Mouse (Mus musculus): ENCODE results near the gene Ece1. TPM values are rescaled to one million over a fixed set of nuclear protein-coding genes. Genes with fewer than 3 reads are reported as not detected.
A peak's percentile ranks its signal among the peaks of the same experiment; 100 is the strongest.

The Ece1 gene
- polyA plus RNA-seq, 1 experiment from 2014 or later = 20.1 TPM

GRCm38 (mm10) chr4:137941131-137941844 lies 79.3 kb downstream of the Ece1 start:
- 0 out of 2 replicates have a peak, but pooled peaks cover 3% of the 10 kb centered on the region for H3K9me3 ChIP-seq (replicated peaks)
- no peak overlapping the region for H3K4me3 ChIP-seq
- 92% methylated on average over 12 of the region's 12 CpGs for WGBS
- peaks cover 43% of the 10 kb centered on the region for H3K36me3 ChIP-seq
- H3K4me1 ChIP-seq = peaks cover 28% of the 10 kb centered on the region
- ATAC-seq (ENCODE audit: low FRiP score) = no peak
- H3K27ac ChIP-seq = no peak overlapping the region; the same call in 1 of the 2 replicates
- H3K4me2 ChIP-seq (replicated peaks) = no peak overlapping the region
- 0 out of 2 replicates have a peak overlapping the region, but pooled peaks have one; percentile 15 for H3K9ac ChIP-seq
- H3K27me3 ChIP-seq = no peaks in the 10 kb centered on the region

- no peaks in the 10 kb centered on the region for H3K27me3 ChIP-seq
- ATAC-seq (ENCODE audit: low FRiP score) = no peak
- peaks cover 28% of the 10 kb centered on the region for H3K4me1 ChIP-seq
- peak overlapping the region; percentile 41 for H3K27ac ChIP-seq
- 0 out of 2 replicates have a peak overlapping the region, but pooled peaks have one; percentile 15 for H3K9ac ChIP-seq
- 61% methylated on average over 17 of the region's 17 CpGs for WGBS
- H3K36me3 ChIP-seq = peaks cover 35% of the 10 kb centered on the region
- no peak overlapping the region for H3K4me2 ChIP-seq (replicated peaks)
- no peak overlapping the region for H3K4me3 ChIP-seq
- 0 out of 2 replicates have a peak, but pooled peaks cover 3% of the 10 kb centered on the region for H3K9me3 ChIP-seq (replicated peaks)
Measured at GRCm38 (mm10) chr4:137941871-137942781, 80.1 kb downstream of the Ece1 start.

- Histone ChIP-seq H3K4me3 (no peak overlapping the region), H3K4me2 (replicated peaks) (no peak overlapping the region), H3K27ac (peak overlapping the region; percentile 40; the same call in 1 of the 2 replicates), H3K9me3 (replicated peaks) (0 out of 2 replicates have a peak, but pooled peaks cover 3% of the 10 kb centered on the region), H3K27me3 (no peaks in the 10 kb centered on the region), H3K9ac (no peak overlapping the region), H3K4me1 (peaks cover 28% of the 10 kb centered on the region), H3K36me3 (peaks cover 27% of the 10 kb centered on the region)
- 48% methylated on average over 9 of the region's 9 CpGs for WGBS
- ATAC-seq (ENCODE audit: low FRiP score) = no peak
Measured at GRCm38 (mm10) chr4:137942782-137943486, 80.9 kb downstream of the Ece1 start.

- Histone ChIP-seq H3K4me3 (no peak overlapping the region), H3K27me3 (no peaks in the 10 kb centered on the region), H3K36me3 (peaks cover 23% of the 10 kb centered on the region), H3K4me1 (peaks cover 28% of the 10 kb centered on the region), H3K4me2 (replicated peaks) (no peak overlapping the region), H3K27ac (no peak overlapping the region), H3K9me3 (replicated peaks) (0 out of 2 replicates have a peak, but pooled peaks cover 3% of the 10 kb centered on the region), H3K9ac (no peak overlapping the region)
- 89% methylated on average over 10 of the region's 10 CpGs for WGBS
- ATAC-seq (ENCODE audit: low FRiP score) = no peak
Measured at GRCm38 (mm10) chr4:137943540-137943939, 81.5 kb downstream of the Ece1 start.

- Histone ChIP-seq H3K27ac (no peak overlapping the region), H3K4me2 (replicated peaks) (no peak overlapping the region), H3K9ac (no peak overlapping the region), H3K36me3 (peaks cover 36% of the 10 kb centered on the region), H3K27me3 (no peaks in the 10 kb centered on the region), H3K9me3 (replicated peaks) (0 out of 2 replicates have a peak, but pooled peaks cover 3% of the 10 kb centered on the region), H3K4me1 (peaks cover 20% of the 10 kb centered on the region), H3K4me3 (no peak overlapping the region)
- ATAC-seq (ENCODE audit: low FRiP score) = no peak
- 68% methylated on average over 4 of the region's 4 CpGs for WGBS
Measured at GRCm38 (mm10) chr4:137945376-137945775, 83.3 kb downstream of the Ece1 start.

- no peaks in the 10 kb centered on the region for H3K27me3 ChIP-seq
- peaks cover 35% of the 10 kb centered on the region for H3K36me3 ChIP-seq
- ATAC-seq (ENCODE audit: low FRiP score) = no peak
- H3K4me3 ChIP-seq = no peak overlapping the region
- WGBS = 93% methylated on average over 8 of the region's 11 CpGs
- no peak overlapping the region for H3K27ac ChIP-seq
- peaks cover 18% of the 10 kb centered on the region for H3K4me1 ChIP-seq
- no peak overlapping the region for H3K4me2 ChIP-seq (replicated peaks)
- H3K9ac ChIP-seq = no peak overlapping the region
- H3K9me3 ChIP-seq (replicated peaks) = 0 out of 2 replicates have a peak, but pooled peaks cover 3% of the 10 kb centered on the region
Measured at GRCm38 (mm10) chr4:137946419-137946818, 84.4 kb downstream of the Ece1 start.

GRCm38 (mm10) chr4:137952840-137953239 lies 90.8 kb downstream of the Ece1 start:
- H3K27me3 ChIP-seq = no peaks in the 10 kb centered on the region
- ATAC-seq (ENCODE audit: low FRiP score) = no peak
- peaks cover 59% of the 10 kb centered on the region for H3K36me3 ChIP-seq
- no peak overlapping the region for H3K4me2 ChIP-seq (replicated peaks)
- H3K27ac ChIP-seq = no peak overlapping the region
- no peak overlapping the region for H3K4me3 ChIP-seq
- no peaks in the 10 kb centered on the region for H3K9me3 ChIP-seq (replicated peaks)
- H3K9ac ChIP-seq = no peak overlapping the region
- H3K4me1 ChIP-seq = no peaks in the 10 kb centered on the region
- 32% methylated on average over 4 of the region's 4 CpGs for WGBS

- Histone ChIP-seq H3K9me3 (replicated peaks) (no peaks in the 10 kb centered on the region), H3K4me2 (replicated peaks) (no peak overlapping the region), H3K4me3 (no peak overlapping the region), H3K36me3 (peaks cover 63% of the 10 kb centered on the region), H3K9ac (no peak overlapping the region), H3K27ac (no peak overlapping the region), H3K27me3 (no peaks in the 10 kb centered on the region), H3K4me1 (no peaks in the 10 kb centered on the region)
- no peak for ATAC-seq (ENCODE audit: low FRiP score)
- 90% methylated on average over 2 of the region's 2 CpGs for WGBS
Measured at GRCm38 (mm10) chr4:137954184-137954583, 92.1 kb downstream of the Ece1 start.

- H3K4me2 ChIP-seq (replicated peaks) = no peak overlapping the region
- no peak overlapping the region for H3K27ac ChIP-seq
- H3K9me3 ChIP-seq (replicated peaks) = 0 out of 2 replicates have a peak, but pooled peaks cover 3% of the 10 kb centered on the region
- peaks cover 64% of the 10 kb centered on the region for H3K36me3 ChIP-seq
- H3K4me1 ChIP-seq = no peaks in the 10 kb centered on the region
- no peaks in the 10 kb centered on the region for H3K27me3 ChIP-seq
- WGBS = 90% methylated on average over 8 of the region's 8 CpGs
- no peak for ATAC-seq (ENCODE audit: low FRiP score)
- no peak overlapping the region for H3K9ac ChIP-seq
- H3K4me3 ChIP-seq = no peak overlapping the region
Measured at GRCm38 (mm10) chr4:137954926-137955396, 92.9 kb downstream of the Ece1 start.

GRCm38 (mm10) chr4:137956260-137956659 lies 94.2 kb downstream of the Ece1 start:
- peaks cover 66% of the 10 kb centered on the region for H3K36me3 ChIP-seq
- ATAC-seq (ENCODE audit: low FRiP score) = no peak
- H3K4me3 ChIP-seq = no peak overlapping the region

GRCm38 (mm10) chr4:137959889-137960665 lies 98.0 kb downstream of the Ece1 start:
- peaks cover 70% of the 10 kb centered on the region for H3K36me3 ChIP-seq
- H3K27ac ChIP-seq = no peak overlapping the region
- no peaks in the 10 kb centered on the region for H3K27me3 ChIP-seq
- 88% methylated on average over 13 of the region's 13 CpGs for WGBS
- no peak overlapping the region for H3K4me3 ChIP-seq
- H3K9ac ChIP-seq = no peak overlapping the region
- H3K4me2 ChIP-seq (replicated peaks) = no peak overlapping the region
- 0 out of 2 replicates have a peak, but pooled peaks cover 3% of the 10 kb centered on the region for H3K9me3 ChIP-seq (replicated peaks)
- no peaks in the 10 kb centered on the region for H3K4me1 ChIP-seq
- ATAC-seq (ENCODE audit: low FRiP score) = no peak

More at GRCm38 (mm10) chr4:137956260-137956659, 94.2 kb downstream of the Ece1 start:
- H3K4me1 ChIP-seq = no peaks in the 10 kb centered on the region
- H3K27me3 ChIP-seq = no peaks in the 10 kb centered on the region
- H3K4me2 ChIP-seq (replicated peaks) = no peak overlapping the region
- no peak overlapping the region for H3K27ac ChIP-seq
- 0 out of 2 replicates have a peak, but pooled peaks cover 3% of the 10 kb centered on the region for H3K9me3 ChIP-seq (replicated peaks)
- H3K9ac ChIP-seq = no peak overlapping the region
- 96% methylated on average over 15 of the region's 15 CpGs for WGBS
